Mouse (Mus musculus): ENCODE measurements around the gene Gm45337. TPM values are rescaled to one million over a fixed set of nuclear protein-coding genes. Genes with fewer than 3 reads are reported as not detected.
"Not testable (repeated sequence)": the region's sequence is repeated elsewhere in the genome, so short reads cannot be mapped to it uniquely, and the experiment has no call there.

The Gm45337 gene
- total and polyA plus RNA-seq, 2 experiments from 2014 or later: not detected

GRCm38 (mm10) chr7:142169836-142170235 lies 25.4 kb upstream of the Gm45337 start:
- Histone ChIP-seq H3K9ac (replicated peaks; ENCODE audit: low read length, poor library complexity, severe bottlenecking) (no peak overlapping the region), H3K27me3 (ENCODE audit: insufficient read depth, low read length) (no peaks in the 10 kb centered on the region), H3K27ac (ENCODE audit: low read depth, low read length) (no peak overlapping the region), H3K4me1 (ENCODE audit: insufficient read depth, low read length) (no peaks in the 10 kb centered on the region), H3K9me3 (ENCODE audit: low read length) (no peaks in the 10 kb centered on the region), H3K36me3 (ENCODE audit: insufficient read depth, low read length) (no peaks in the 10 kb centered on the region), H3K4me2 (ENCODE audit: low read depth, low read length, poor library complexity, severe bottlenecking) (no peak overlapping the region), H3K4me3 (ENCODE audit: low read depth, low read length) (no peak overlapping the region)
- WGBS: 49% methylated on average over 3 of the region's 3 CpGs
- DNase-seq (ENCODE audit: low spot score) (peak; percentile 71), ATAC-seq (ENCODE audit: low FRiP score) (no peak)
- peak; percentile 79 for TF ChIP-seq CTCF (IDR thresholded peaks at IDR 0.05)

- H3K9me3 ChIP-seq (ENCODE audit: low read length); H3K4me2 ChIP-seq (ENCODE audit: low read depth, low read length, poor library complexity, severe bottlenecking); H3K27ac ChIP-seq (ENCODE audit: low read depth, low read length); ATAC-seq (ENCODE audit: low FRiP score); H3K9ac ChIP-seq (replicated peaks; ENCODE audit: low read length, poor library complexity, severe bottlenecking); H3K4me1 ChIP-seq (ENCODE audit: insufficient read depth, low read length); H3K27me3 ChIP-seq (ENCODE audit: insufficient read depth, low read length); H3K4me3 ChIP-seq (ENCODE audit: low read depth, low read length); DNase-seq (ENCODE audit: low spot score); H3K36me3 ChIP-seq (ENCODE audit: insufficient read depth, low read length): not testable (repeated sequence)
Measured at GRCm38 (mm10) chr7:142165639-142166038, 21.2 kb upstream of the Gm45337 start, which contains the start of gene Gm4553. TSS of gene Gm4553 (minus strand) at chr7:142165739.

- H3K4me1 ChIP-seq (ENCODE audit: insufficient read depth, low read length): no peaks in the 10 kb centered on the region
- DNase-seq (ENCODE audit: low spot score) (no peak), ATAC-seq (ENCODE audit: low FRiP score) (no peak)
- no peaks in the 10 kb centered on the region for H3K9me3 ChIP-seq (ENCODE audit: low read length)
- H3K4me2 ChIP-seq (ENCODE audit: low read depth, low read length, poor library complexity, severe bottlenecking): no peak overlapping the region
- 92% methylated on average over 3 of the region's 3 CpGs for WGBS
- H3K36me3 ChIP-seq (ENCODE audit: insufficient read depth, low read length): no peaks in the 10 kb centered on the region
- H3K27me3 ChIP-seq (ENCODE audit: insufficient read depth, low read length): no peaks in the 10 kb centered on the region
- no peak for TF ChIP-seq CTCF (IDR thresholded peaks at IDR 0.05)
- no peak overlapping the region for H3K4me3 ChIP-seq (ENCODE audit: low read depth, low read length)
- H3K27ac ChIP-seq (ENCODE audit: low read depth, low read length): no peak overlapping the region
- H3K9ac ChIP-seq (replicated peaks; ENCODE audit: low read length, poor library complexity, severe bottlenecking): no peak overlapping the region
Measured at GRCm38 (mm10) chr7:142159366-142159765, 15.0 kb upstream of the Gm45337 start.

- H3K4me1 ChIP-seq (ENCODE audit: insufficient read depth, low read length); DNase-seq (ENCODE audit: low spot score); ATAC-seq (ENCODE audit: low FRiP score); H3K36me3 ChIP-seq (ENCODE audit: insufficient read depth, low read length); H3K27ac ChIP-seq (ENCODE audit: low read depth, low read length); H3K4me2 ChIP-seq (ENCODE audit: low read depth, low read length, poor library complexity, severe bottlenecking); H3K27me3 ChIP-seq (ENCODE audit: insufficient read depth, low read length); H3K9me3 ChIP-seq (ENCODE audit: low read length); H3K9ac ChIP-seq (replicated peaks; ENCODE audit: low read length, poor library complexity, severe bottlenecking); H3K4me3 ChIP-seq (ENCODE audit: low read depth, low read length): not testable (repeated sequence)
- 59% methylated on average over 2 of the region's 2 CpGs for WGBS
Measured at GRCm38 (mm10) chr7:142157013-142157412, 12.6 kb upstream of the Gm45337 start, which contains the start of gene Gm29735. TSS of gene Gm29735 (minus strand) at chr7:142157113.

- Histone ChIP-seq H3K27me3 (ENCODE audit: insufficient read depth, low read length) (no peaks in the 10 kb centered on the region), H3K4me1 (ENCODE audit: insufficient read depth, low read length) (no peaks in the 10 kb centered on the region), H3K36me3 (ENCODE audit: insufficient read depth, low read length) (no peaks in the 10 kb centered on the region), H3K4me3 (ENCODE audit: low read depth, low read length) (no peak overlapping the region), H3K4me2 (ENCODE audit: low read depth, low read length, poor library complexity, severe bottlenecking) (no peak overlapping the region), H3K9me3 (ENCODE audit: low read length) (no peaks in the 10 kb centered on the region), H3K27ac (ENCODE audit: low read depth, low read length) (no peak overlapping the region), H3K9ac (replicated peaks; ENCODE audit: low read length, poor library complexity, severe bottlenecking) (no peak overlapping the region)
- ATAC-seq (ENCODE audit: low FRiP score) (no peak), DNase-seq (ENCODE audit: low spot score) (no peak)
- no peak for TF ChIP-seq CTCF (IDR thresholded peaks at IDR 0.05)
- 53% methylated on average over 1 of the region's 1 CpGs for WGBS
Measured at GRCm38 (mm10) chr7:142155308-142155707, 10.9 kb upstream of the Gm45337 start.

GRCm38 (mm10) chr7:142152191-142152590 lies 7.8 kb upstream of the Gm45337 start:
- Histone ChIP-seq H3K4me3 (ENCODE audit: low read depth, low read length) (no peak overlapping the region), H3K4me1 (ENCODE audit: insufficient read depth, low read length) (no peaks in the 10 kb centered on the region), H3K9ac (replicated peaks; ENCODE audit: low read length, poor library complexity, severe bottlenecking) (no peak overlapping the region), H3K9me3 (ENCODE audit: low read length) (no peaks in the 10 kb centered on the region), H3K36me3 (ENCODE audit: insufficient read depth, low read length) (no peaks in the 10 kb centered on the region), H3K27ac (ENCODE audit: low read depth, low read length) (no peak overlapping the region), H3K27me3 (ENCODE audit: insufficient read depth, low read length) (no peaks in the 10 kb centered on the region), H3K4me2 (ENCODE audit: low read depth, low read length, poor library complexity, severe bottlenecking) (no peak overlapping the region)
- no peak for DNase-seq (ENCODE audit: low spot score)
- whole genome bisulfite sequencing: 88% methylated on average over 4 of the region's 4 CpGs
- no peak for TF ChIP-seq CTCF (IDR thresholded peaks at IDR 0.05)
- no peak for ATAC-seq (ENCODE audit: low FRiP score)

All from midbrain, postnatal 0 days (tissue).